Mouse (Mus musculus): Measurements from ENCODE around the gene Mettl23.

DNA sequence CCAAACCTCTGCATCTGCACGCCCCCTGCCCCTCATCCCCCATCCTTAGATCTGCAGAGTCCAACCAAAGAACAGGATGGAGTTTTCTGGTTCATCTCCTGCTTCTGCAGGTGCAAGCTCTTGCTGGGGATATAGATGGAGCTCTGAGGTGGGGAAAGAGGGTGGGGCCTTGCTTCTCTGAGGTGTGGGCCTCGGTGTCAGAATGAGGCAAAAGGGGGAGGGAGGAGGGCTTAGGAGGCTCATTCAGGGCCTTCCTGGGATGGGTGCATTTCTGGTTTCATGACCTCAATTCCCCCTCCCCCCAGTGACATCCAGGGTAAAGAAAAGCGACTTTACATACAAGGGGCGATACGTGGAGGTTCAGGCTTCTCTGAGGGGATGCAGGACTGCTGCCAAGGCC is 44.1 kb downstream of the Mettl23 start:
- TF ChIP-seq CTCF (IDR thresholded peaks at IDR 0.05; ENCODE audit: low read depth, low read length) (no peak), POLR2A (IDR thresholded peaks at IDR 0.05; ENCODE audit: insufficient read depth, low read length) (no peak), EP300 (IDR thresholded peaks at IDR 0.05; ENCODE audit: insufficient read depth, low read depth, low read length) (no peak)
